Mouse (Mus musculus) testis, adult 2 months (tissue): ENCODE results near the gene Lmo2. TPM values are rescaled to one million over a fixed set of nuclear protein-coding genes. Genes with fewer than 3 reads are reported as not detected.

Experiments used
- H3K27ac ChIP-seq: fragments of 200-500 bp; 2 replicates; pipeline ENCODE4 v1.5.1; 2012; ENCODE audit warnings: low read depth, low read length; ENCODE audit not compliant: control insufficient read depth, insufficient read depth
- H3K27me3 ChIP-seq: fragments of 200-500 bp; 2 replicates; pipeline ENCODE4 v1.6.1; 2012; ENCODE audit warnings: mild to moderate bottlenecking, low read length, moderate library complexity; ENCODE audit not compliant: control insufficient read depth, insufficient read depth
- H3K36me3 ChIP-seq: fragments of 200-500 bp; 2 replicates; pipeline ENCODE4 v1.6.1; 2012; ENCODE audit warnings: mild to moderate bottlenecking, low read length; ENCODE audit not compliant: control insufficient read depth, insufficient read depth
- H3K4me1 ChIP-seq: fragments of 200-500 bp; 2 replicates; pipeline ENCODE4 v1.6.1; 2012; ENCODE audit warnings: low read length; ENCODE audit not compliant: control insufficient read depth, insufficient read depth
- H3K4me3 ChIP-seq: fragments of 200-500 bp; 2 replicates; pipeline ENCODE4 v1.5.1; 2012; ENCODE audit warnings: low read depth, mild to moderate bottlenecking, low read length, moderate library complexity, mixed read lengths; ENCODE audit not compliant: control insufficient read depth
- CTCF ChIP-seq: fragments of 200-500 bp; IDR thresholded peaks from 2 replicates; pipeline ENCODE4 v1.5.1; 2012; ENCODE audit warnings: low read depth, mild to moderate bottlenecking, inconsistent platforms, low read length, moderate library complexity; ENCODE audit not compliant: control insufficient read depth, insufficient read depth, insufficient replicate concordance
- POLR2A ChIP-seq: fragments of 200-500 bp; IDR thresholded peaks from 2 replicates; pipeline ENCODE4 v1.6.1; 2012; ENCODE audit warnings: low read depth, mild to moderate bottlenecking, inconsistent platforms, low read length, moderate library complexity; ENCODE audit not compliant: control insufficient read depth
- polyA plus RNA-seq: library from polyadenylated mRNA; depleted of rRNA; stranded (reverse); fragments of >200 nt; gene quantifications from 2 replicates; pipeline ENCODE4 v1.2.3, GENCODE M21; 2012; rRNA removed

The Lmo2 gene
- polyA plus RNA-seq, 1 experiment, result 4.7 TPM

- no peaks in the 10 kb centered on the region for H3K27me3 ChIP-seq
- H3K4me1 ChIP-seq, result peaks cover 7% of the 10 kb centered on the region
- H3K27ac ChIP-seq, result no peak overlapping the region
- TF ChIP-seq POLR2A (no peak), CTCF (no peak)
- H3K4me3 ChIP-seq, result no peak overlapping the region
- peaks cover 3% of the 10 kb centered on the region for H3K36me3 ChIP-seq
Measured at GRCm38 (mm10) chr2:104029074-104029473, 71.3 kb downstream of the Lmo2 start.

DNA sequence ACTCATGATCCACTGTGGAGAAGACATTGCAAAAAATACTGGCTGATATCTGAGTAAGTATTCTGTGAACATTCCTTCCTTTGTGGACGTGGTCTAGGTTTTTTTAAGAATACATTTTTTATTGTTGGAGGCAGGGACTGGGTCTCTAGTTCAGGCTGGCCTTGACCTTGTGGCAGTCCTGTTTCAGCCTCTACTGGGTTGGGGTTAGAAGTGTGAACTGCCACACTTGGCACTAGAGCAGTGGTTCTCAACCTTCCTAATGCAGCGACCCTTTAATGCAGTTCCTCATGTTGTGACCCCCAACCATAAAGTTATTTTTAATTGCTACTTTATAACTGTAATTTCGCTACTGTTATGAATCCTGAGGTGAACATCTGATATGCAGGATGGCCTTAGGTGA, 72.6 kb downstream of the Lmo2 start:
- TF ChIP-seq POLR2A (no peak), CTCF (no peak)
- Histone ChIP-seq H3K4me3 (no peak overlapping the region), H3K27ac (no peak overlapping the region), H3K4me1 (peaks cover 7% of the 10 kb centered on the region), H3K36me3 (peaks cover 5% of the 10 kb centered on the region), H3K27me3 (no peaks in the 10 kb centered on the region)

Other genes with a start within 250 kb of the Lmo2 start
- 47.3 and 48.7 TPM in 2 replicates for gene Nat10, start 196.7 kb upstream of the Lmo2 start, polyA plus RNA-seq
- gene Caprin1, start 160.3 kb upstream of the Lmo2 start, polyA plus RNA-seq, result 135 and 157 TPM in 2 replicates
- gene Fbxo3, start 69.7 kb downstream of the Lmo2 start, polyA plus RNA-seq, result 20.7 and 27.4 TPM in 2 replicates
- gene 4931422A03Rik, start 70.4 kb downstream of the Lmo2 start, polyA plus RNA-seq, result 50.4 and 58.4 TPM in 2 replicates
- 0.58 and 0.90 TPM in 2 replicates for gene Gm10912, start 107.8 kb downstream of the Lmo2 start, polyA plus RNA-seq
- gene Gm10799, start 110.6 kb downstream of the Lmo2 start, polyA plus RNA-seq, result not detected in 2 replicates
- 16.5 and 27.6 TPM in 2 replicates for gene Cd59b, start 111.9 kb downstream of the Lmo2 start, polyA plus RNA-seq
- gene Cd59a, start 137.8 kb downstream of the Lmo2 start, polyA plus RNA-seq, result 13.0 and 20.8 TPM in 2 replicates
- 33.9 and 48.2 TPM in 2 replicates for gene A930018P22Rik, start 164.8 kb downstream of the Lmo2 start, polyA plus RNA-seq